Mouse (Mus musculus): ENCODE data around the gene Lax1.

GRCm38 (mm10) chr1:133720342-133720741 lies 30.4 kb upstream of the Lax1 start:
- TF ChIP-seq POLR2A (IDR thresholded peaks at IDR 0.05; ENCODE audit: extremely low read depth, insufficient read depth, low read length) (no peak), CTCF (IDR thresholded peaks at IDR 0.05; ENCODE audit: extremely low read depth, insufficient read depth, low read length) (no peak)
